Mouse (Mus musculus) 416B (cell line): Measurements from ENCODE around the gene Fgd3.

Source experiments
- DNase-seq: peaks from one replicate; pipeline ENCODE4 v3.0.0; 2011; ENCODE audit warnings: low read depth

Gene Fgd3

GRCm38 (mm10) chr13:49320040-49320439 lies at the start of gene Fgd3:
Gene Fgd3 (minus strand): TSS chr13:49320311.
- no peak for DNase-seq

GRCm38 (mm10) chr13:49369404-49369803 lies 49.3 kb upstream of the Fgd3 start:
- DNase-seq: no peak

GRCm38 (mm10) chr13:49367657-49368440 lies 47.7 kb upstream of the Fgd3 start:
- no peak for DNase-seq

GRCm38 (mm10) chr13:49364716-49365115 lies 44.6 kb upstream of the Fgd3 start:
- peak; percentile 78 for DNase-seq

GRCm38 (mm10) chr13:49362804-49363203 lies 42.7 kb upstream of the Fgd3 start:
- DNase-seq: peak; percentile 67

GRCm38 (mm10) chr13:49362364-49362763 lies 42.3 kb upstream of the Fgd3 start:
- DNase-seq: no peak

GRCm38 (mm10) chr13:49360906-49361406 lies 40.8 kb upstream of the Fgd3 start:
- peak; percentile 62 for DNase-seq

- no peak for DNase-seq
Observed at GRCm38 (mm10) chr13:49358184-49358583, 38.1 kb upstream of the Fgd3 start.

GRCm38 (mm10) chr13:49357367-49358026 lies 37.4 kb upstream of the Fgd3 start:
- no peak for DNase-seq

- no peak for DNase-seq
Observed at GRCm38 (mm10) chr13:49356090-49356489, 36.0 kb upstream of the Fgd3 start.

- DNase-seq: no peak
Observed at GRCm38 (mm10) chr13:49355461-49356061, 35.5 kb upstream of the Fgd3 start.

GRCm38 (mm10) chr13:49353991-49354507 lies 33.9 kb upstream of the Fgd3 start:
- DNase-seq: no peak

- DNase-seq: no peak
Observed at GRCm38 (mm10) chr13:49353422-49353821, 33.3 kb upstream of the Fgd3 start.

GRCm38 (mm10) chr13:49352581-49353159 lies 32.6 kb upstream of the Fgd3 start:
- peak; percentile 81 for DNase-seq

GRCm38 (mm10) chr13:49349836-49350505 lies 29.9 kb upstream of the Fgd3 start:
- DNase-seq: no peak

GRCm38 (mm10) chr13:49349335-49349734 lies 29.2 kb upstream of the Fgd3 start:
- DNase-seq: no peak

- no peak for DNase-seq
Observed at GRCm38 (mm10) chr13:49348522-49348921, 28.4 kb upstream of the Fgd3 start.

GRCm38 (mm10) chr13:49345476-49345875 lies 25.4 kb upstream of the Fgd3 start:
- no peak for DNase-seq

- no peak for DNase-seq
Observed at GRCm38 (mm10) chr13:49344567-49344966, 24.5 kb upstream of the Fgd3 start.

- no peak for DNase-seq
Observed at GRCm38 (mm10) chr13:49342723-49343100, 22.6 kb upstream of the Fgd3 start.

GRCm38 (mm10) chr13:49341831-49342722 lies 22.0 kb upstream of the Fgd3 start:
- no peak for DNase-seq
